Mouse (Mus musculus) frontal cortex, adult 2 months (tissue): ENCODE measurements at regions not wholly inside any gene's neighbourhood (a gene's known extent, or its start where the extent isn't known, plus 50 kb on each side); places are given as distances from the start of the nearest gene placed in this dataset.

Source experiments
- DNase-seq, 2 experiments: peaks; one replicate each; pipeline ENCODE4 v3.0.0; 2022; ENCODE audit warnings: low spot score in 1 of 2; ENCODE audit errors: extremely low spot score in 1 of 2

DNA sequence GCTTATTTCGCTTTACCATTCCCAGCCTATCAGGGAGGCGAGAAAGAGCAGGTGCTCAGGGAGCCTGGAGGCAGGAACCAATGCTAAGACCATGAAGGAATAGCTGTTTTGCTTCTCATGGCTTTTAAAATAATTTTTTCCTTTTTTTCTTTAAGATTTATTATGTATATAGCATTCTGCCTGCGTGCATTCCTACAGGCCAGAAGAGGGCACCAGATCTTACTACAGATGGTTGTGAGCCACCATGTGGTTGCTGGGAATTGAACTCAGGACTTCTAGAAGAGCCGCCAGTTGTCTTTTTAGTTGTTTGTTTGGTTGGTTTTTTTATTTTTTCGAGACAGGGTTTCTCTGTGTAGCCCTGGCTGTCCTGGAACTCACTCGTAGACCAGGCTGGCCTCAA lies 113.6 kb upstream of the Armc2 start:
- DNase-seq = no peak

DNA sequence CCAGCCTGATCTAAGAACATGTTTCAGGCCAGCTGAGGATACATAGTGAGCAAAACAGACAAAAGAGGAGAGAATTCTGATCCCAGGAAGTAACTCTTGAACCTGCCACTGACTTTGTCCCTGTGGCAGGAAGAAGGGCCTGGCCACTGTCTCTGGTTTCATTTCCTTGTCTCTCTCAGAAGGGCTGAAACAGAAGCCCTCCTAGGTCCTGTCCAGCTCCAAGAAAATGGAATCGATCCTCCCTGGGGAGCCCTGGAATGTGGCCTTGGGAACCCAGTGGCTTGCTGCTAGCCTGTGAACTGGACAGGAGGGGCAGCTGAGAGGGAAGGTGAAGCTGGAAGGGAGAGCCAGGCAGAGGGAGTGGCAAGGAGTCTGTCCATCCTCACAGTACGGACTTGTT lies 113.1 kb upstream of the Armc2 start:
- no peak for DNase-seq

DNA sequence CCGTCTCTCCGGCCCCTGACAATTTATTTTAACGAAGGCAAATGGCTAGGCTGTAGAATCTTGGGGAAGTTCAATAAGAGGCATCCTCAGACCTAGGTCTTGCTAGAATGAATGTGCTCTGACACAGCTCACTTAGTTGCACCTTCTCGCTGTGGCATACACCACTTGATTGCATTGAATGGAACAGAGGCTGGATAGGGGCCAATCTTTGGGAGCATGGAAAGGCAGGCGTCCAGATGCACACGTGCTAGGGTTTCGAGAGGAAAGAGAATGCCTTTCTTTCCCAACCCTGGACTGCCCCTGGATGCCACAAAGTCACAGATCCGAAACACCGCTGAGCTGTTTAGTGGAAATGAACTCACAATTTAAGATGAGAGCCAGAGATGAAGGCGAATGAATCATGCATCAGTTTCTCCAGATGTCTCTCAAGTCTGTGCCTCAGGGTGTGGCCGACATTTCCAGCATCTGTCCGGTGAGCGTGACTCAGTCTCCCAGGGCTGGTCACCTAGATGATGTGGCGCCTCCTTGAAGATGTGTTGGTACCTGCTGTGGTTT lies 109.7 kb upstream of the Armc2 start:
- DNase-seq = no peak

DNA sequence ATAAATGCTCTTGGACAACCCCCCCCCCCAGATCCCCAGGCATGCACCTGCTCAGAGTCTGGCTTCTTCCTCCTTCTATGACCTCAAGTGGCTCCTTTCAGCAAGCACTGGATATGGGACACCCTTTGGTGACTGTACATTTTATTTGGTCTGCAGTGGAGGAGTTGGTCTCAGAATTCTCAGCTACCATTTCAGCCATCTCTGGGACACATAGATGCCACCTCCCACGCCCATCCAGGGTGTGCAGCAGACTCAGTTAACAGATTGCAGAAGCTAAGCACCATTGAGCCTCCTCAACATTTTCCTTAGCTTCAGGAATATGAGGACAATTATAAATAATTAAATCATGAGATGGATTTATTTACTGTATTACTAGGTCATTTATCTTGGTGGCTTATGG lies 108.6 kb upstream of the Armc2 start:
- DNase-seq = peak; percentile 11 to 27

DNA sequence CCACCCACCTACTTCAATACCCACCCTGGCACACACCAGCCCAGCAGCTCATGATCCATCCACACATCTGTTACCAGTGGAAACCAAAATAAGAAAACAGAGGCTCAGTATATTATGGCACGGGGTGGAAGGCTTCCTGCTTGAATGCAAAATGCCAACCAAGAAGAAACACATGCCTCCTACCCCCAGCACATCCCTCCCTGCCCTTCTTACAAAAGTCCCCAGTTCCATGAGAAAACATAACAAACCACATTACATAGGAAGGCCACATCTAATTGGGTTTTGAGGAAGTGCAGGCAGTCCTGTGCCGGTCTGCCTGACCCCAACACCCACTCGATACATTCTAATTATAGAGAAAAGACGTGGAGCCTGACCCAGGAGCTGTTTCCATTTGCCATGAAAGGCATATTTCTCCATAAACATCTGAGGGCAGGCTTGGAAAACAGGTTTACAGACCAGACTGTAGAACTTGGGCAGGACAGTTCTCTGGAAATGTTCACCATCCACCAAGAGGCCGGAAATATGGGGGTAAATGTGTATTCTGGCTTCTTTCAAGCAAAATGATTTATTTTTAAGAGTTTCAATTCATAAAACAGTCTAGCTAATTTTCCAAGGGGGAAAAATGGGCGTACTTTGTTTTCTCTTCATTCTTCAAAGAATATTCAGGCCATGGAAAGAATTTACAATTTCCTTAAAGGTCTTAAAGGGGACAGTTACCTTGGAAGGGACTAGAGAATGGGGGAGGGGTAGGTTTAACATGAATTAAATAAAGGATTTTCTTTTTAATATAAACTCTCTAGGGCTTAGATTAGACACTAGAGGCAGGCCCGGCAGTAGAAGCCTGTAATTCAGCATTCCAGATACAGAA lies 104.8 kb upstream of the Armc2 start:
- DNase-seq = no peak

DNA sequence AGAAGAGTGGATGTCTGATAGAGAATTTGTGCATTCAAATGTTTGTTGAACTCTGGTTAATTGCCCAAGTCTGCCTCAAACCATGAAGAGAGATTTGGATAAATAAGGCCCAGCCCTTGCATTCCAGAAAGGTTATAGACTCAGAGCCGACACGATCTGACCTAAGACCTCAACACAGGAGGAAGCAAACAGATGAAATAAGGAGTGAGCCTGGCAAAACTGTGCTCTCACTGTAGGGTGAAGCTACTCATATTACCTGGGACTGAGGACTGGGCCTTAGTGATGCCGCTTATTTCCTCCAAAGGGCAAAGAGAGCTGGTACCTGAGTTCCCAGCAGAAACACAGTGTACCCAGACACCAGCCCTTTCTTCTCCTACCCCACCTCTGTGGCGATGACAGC lies 103.7 kb upstream of the Armc2 start:
- no peak for DNase-seq

DNA sequence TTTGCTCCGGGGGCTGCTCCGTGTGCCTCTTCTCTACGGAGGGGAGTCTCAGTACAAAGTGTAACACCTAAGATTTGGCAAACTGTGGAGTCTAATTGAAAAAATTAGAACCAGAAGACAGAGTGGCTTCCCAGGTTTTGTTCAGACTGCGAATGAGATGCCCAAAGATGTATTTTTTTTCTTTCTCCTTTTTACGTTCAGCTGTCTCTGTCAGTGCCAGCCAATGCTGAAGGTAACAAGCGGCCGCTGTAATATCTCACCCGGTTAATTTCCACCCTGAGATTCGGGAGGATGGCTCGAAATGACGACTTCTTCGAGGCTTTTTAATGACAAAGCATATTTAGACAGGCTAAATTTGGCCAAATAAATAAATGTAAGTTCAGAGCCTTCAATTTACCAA lies 101.1 kb upstream of the Armc2 start:
- DNase-seq = no peak

DNA sequence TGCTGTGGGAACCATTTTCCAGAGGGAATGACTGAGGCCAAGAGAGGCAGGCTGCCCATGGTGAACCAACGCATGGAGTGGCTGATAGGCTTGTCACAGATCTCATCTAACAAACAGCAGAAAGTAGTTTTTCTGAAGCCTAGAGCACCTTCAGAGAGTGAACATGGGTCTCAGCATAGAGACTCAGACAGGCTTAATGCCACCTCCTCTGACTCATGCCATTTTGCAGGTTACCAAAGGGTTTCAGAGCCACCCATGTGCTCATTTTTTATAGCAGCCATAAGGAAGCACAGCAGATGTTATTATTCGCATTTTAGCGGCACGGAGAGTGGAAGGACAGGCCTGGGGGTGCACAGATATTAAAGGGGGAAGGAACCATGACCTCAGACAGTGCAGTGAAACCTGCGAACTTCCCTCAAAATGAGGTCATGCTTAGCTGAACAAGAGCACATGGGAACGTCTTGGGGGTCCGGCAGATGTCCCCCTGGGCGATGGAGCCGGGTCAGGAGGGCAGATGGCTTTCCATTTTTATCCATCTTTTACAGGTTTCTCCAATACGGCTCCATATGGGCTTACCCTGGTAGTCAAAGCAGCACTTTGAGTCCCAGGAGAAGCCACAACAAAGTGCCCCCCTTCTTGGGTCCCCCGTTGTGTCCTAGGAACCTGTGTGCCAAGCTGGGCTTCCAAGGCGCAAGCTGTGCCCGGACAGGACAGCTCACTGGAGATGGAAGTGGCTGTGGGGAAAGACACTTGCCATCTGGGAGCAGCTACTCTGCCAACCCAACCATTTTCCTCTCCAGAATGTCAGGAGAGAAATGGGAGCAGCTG lies 100.3 kb upstream of the Armc2 start:
- DNase-seq = no peak

DNA sequence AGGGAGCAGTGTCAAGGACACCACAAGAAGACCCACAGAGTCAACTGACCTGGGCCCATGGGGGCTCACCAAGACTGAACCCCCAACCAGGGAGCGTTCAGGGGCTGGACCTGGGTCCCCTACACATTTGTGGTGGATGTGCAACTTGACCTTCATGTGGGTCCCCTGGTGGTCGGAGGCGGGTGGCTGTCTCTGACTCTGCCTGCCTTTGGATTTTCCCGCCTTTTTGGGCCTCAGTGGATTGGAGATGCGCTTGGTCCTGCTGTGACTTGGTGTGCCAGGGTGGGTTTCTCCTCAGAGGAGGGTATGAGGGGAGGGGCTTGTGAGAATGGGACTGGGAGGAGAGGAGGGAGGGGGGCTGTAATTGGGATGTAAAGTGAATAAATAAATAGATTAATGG lies 99.3 kb upstream of the Armc2 start:
- no peak for DNase-seq

DNA sequence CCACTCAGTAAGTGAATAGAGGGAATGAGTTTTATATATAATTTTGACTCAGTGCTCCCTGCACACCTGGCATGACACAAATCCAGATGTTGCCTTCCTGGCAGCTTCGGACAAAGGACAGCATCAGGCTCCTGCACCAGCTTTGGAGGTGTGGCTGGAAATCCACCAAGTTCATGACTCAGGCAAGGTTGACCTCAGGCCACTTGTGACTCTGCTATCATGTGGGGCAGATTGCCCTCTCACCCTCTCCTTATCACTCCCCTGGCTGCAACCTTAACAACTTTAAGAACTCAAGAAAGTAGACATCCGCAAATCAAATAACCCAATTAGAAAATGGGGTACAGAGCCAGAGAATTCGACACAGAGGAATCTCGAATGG lies 97.7 kb upstream of the Armc2 start:
- DNase-seq = no peak

DNA sequence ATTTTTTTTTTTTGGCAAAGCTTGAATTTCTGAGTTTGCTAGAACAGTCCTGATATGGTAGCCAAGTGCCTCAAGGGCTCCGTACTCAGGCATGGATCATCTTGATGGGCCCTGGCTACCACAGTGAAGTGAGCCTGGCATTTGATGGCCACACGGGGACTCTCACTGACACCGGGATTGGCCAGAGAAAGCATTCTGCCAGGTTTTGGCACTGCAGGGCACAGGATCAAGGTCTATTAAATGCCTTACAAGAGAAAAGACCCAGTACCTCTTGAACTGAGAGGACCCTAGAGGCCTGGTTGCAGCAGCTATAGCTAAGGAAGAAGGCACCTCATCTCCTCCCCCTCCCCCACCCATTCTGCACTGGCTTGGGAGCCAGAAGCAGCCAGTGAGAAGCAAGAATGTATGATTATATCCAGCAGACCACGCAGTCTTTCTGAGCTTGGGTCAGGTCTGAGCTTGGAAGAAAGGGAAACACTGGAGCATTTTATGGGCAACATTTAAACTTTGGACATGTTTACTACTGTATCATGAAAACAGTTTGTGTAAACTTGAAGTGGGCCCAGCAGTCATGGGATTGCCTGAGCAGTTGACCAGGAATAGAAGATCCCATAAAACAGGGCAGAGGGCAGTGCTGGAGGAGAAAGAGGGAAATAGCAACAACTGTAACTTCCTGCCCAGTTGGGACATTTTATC lies 97.1 kb upstream of the Armc2 start:
- DNase-seq = no peak

DNA sequence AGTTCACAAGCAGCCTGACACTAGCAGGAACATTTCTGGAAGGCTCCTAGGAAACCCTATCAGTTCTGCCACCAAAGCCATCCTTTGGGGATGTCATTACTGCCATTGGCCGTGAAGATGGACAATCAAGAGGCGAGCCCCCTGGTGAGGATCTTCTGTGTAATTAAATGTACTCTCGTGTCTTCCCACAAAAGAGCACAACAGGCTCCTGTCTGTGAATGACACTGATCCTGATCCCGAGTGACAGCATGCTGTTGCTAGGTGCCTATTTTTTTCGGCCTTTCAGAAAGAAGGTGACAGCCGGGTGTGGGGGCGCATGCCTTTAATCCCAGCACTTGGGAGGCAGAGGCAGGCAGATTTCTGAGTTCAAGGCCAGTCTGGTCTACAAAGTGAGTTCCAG lies 92.5 kb upstream of the Armc2 start:
- DNase-seq = no peak

DNA sequence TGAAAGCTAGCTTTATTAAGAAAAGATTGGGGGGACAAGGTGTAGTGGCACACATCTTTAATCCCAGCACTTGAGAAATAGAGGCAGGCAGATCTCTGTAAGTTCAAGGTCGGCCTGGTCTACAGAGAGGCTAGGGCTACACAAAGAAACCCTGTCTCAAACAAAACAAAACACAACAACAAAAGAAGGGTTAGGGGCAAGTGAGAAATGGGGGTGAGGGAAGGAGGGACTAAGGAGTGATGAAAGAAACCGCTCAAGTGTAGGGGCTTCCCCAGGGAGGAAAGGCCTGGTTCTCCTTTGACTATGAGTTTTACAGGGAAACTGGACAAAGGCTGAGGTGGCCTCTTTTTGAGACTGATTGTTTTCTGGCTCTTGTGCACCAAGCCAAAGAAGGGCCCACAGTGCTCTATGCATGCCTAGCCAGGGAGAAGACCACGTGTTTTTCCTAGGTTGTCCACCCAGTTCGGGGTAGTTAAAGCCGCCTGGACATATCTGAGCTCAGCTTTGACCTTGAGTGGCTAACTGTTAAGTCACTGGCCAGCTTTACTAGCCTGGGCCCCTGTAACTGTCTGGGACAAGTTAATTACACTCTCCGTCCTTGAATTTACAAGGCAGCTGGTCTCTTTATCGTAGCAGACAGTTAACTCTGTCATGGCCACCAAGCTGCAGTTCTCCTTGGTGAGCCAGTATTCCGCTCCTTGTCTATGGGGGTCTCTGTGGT lies 90.2 kb upstream of the Armc2 start:
- DNase-seq = no peak

DNA sequence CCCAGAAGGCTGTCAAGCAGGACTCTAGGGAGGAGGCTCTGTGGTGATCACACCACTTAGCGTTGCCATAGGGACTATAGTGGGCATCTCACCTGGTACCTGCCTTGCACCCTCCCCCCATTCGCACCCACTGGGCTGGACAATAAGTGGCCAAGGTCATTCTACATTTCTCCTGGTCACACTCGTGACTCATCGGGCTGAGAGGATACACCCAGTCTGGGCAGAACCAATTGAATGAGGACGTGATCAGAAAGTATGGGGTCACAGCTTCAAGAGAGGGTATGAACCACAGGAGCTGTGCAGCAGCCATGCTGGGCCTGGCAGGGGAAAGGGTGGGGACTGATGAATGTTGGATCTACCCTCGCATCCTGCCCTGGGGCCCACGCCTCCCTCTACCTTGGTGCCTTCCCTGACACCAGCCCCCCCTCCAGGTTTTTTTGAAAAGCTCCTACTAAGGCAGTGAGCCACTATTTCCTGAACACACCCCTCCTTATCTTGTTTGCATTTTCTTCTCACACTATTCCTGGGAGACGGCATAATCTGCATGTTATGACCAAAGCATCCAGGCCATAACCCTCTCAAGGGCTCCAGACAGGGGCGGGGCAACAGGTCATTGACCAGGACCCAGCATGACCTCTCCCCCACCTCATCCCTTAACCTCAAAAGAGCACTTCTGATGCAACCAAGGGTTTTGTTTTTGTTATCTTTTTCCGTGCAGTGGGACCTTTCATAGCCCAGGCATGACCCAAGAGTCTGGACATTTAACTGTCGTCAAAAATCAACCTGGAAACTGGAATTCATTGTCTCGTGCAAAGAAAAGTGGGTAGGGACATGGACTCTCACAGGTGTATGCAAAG lies 89.4 kb upstream of the Armc2 start:
- DNase-seq = no peak

DNA sequence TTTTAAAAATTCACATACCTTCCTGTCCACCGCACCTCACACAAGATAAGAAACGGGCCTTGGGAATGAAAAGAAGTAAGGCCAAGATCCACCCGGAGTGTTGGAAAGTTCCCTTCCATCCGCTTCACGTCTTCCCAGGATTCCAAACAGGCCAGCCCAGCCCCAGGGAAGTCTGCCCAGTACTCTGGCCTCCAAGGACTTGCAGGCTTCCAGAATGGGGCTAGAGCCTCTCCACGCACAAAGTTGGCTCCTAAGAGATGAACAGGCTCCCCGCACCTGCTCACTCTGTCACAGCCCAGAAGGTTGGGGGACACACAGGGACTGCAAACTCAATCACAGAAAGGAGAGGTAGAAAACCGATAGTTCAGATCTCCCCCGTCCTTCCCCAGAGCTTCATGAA lies 88.4 kb upstream of the Armc2 start:
- no peak for DNase-seq

DNA sequence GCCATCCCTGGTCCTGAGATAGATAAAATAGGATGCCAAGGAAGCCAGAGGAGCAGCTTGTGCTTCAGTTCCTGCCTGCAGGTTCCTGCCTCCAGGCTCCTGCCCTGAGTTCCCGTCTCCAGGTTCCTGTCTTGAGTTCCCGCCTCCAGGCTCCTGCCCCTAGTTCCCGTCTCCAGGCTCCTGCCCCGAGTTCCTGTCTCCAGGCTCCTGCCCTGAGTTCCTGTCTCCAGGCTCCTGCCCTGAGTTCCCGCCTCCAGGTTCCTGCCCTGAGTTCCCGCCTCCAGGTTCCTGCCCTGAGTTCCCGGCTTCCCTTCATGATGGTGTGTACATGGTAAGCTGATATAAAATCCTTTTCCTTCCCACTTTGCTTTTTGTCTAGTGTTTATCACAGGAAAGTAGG lies 86.8 kb upstream of the Armc2 start:
- DNase-seq = no peak

DNA sequence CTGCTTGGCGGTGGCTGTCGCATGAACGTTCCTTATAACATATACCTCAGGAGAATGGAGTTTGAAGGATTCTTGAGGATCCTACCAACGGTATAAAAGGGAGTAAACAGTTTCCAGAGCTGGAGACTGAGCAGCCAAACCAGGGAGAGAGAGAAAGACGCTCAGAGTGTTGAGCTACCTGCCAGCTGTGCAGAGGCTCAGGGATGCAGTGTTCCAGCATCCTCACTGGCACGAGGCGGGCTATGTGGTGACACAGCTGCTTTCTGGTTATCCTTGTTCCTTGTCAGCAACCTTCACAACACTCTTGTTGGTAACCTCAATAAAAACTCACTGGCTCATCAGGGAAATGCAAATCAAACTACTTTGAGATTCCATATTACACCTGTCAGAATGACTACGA lies 84.1 kb upstream of the Armc2 start:
- no peak for DNase-seq

DNA sequence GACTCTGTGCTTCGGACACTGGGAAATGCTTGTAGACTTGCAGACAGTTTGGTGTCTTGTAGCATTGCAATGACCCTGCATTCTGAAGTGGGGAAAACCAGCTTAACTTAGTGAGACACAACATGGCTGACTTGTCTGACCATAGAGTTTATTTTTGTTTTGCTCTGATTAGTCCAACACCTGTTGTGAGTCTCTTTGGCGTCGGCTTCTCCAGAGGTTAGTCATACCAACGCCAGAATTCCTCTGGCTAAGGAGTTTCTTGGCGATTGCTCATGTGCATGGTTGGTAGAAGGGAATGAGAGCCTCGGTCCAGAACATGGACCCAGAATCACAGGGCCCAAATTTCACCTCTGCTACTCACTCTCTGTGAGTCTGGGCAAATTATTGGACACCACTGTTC lies 82.9 kb upstream of the Armc2 start:
- no peak for DNase-seq

DNA sequence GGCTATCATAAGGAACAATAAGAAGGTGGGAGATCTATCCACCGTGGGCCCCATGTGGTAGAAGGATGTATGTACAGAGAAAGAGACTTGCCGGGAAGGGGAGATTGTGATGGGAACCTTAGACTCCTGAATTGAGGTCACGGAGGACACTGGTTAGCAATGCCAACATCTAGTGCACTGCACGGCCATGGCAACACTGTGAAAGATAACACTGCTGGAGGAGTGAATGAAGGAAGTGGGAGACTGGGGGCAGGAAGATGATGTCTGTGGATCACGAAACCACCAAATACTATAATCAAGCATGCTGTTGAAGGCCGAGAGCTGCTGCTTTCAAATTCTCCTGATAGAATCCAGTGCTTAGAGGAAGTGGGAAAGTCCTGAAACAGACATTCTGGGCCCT lies 78.7 kb upstream of the Armc2 start:
- DNase-seq = no peak

DNA sequence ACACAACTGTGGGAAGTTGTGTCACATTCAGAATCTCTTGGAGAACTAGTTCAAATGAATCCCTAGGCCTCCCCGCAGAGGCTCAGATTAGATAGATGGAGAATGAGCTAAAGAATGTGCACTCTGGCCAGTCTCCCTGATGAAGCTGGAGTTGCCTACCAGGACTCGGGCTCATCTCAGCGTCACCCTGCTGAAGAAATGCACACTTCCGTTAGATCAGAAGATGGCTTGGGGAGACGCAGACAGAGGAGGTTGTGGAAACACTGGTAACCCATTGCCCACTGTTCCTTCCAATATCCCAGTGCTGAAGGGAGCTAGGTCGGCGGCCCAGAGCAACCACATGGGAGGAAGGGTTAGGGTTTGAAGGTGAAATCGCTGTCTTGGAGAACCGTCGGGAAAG lies 77.7 kb upstream of the Armc2 start:
- no peak for DNase-seq
